Mouse (Mus musculus): ENCODE measurements at regions not wholly inside any gene's neighbourhood (a gene's known extent, or its start where the extent isn't known, plus 50 kb on each side); places are given as distances from the start of the nearest gene placed in this dataset.

- TF ChIP-seq GATA1 (IDR thresholded peaks at IDR 0.05; ENCODE audit: borderline replicate concordance, low read length), result no peak
- no peak for TF ChIP-seq FLI1 (IDR thresholded peaks at IDR 0.05; ENCODE audit: low read length)
Observed at GRCm38 (mm10) chr17:45865944-45866343, 132.3 kb upstream of the 1600014C23Rik start.
